Mouse (Mus musculus) ES-Bruce4 (cell line): ENCODE measurements around the gene Mcrip1. TPM values are rescaled to one million over a fixed set of nuclear protein-coding genes. Genes with fewer than 3 reads are reported as not detected.

ENCODE experiments used
- H3K27ac ChIP-seq: 2 replicates; pipeline ENCODE4 v1.5.1; 2012; ENCODE audit warnings: low read length, inconsistent platforms; ENCODE audit not compliant: insufficient read depth
- H3K27me3 ChIP-seq: 2 replicates; pipeline ENCODE4 v1.6.1; 2012; ENCODE audit warnings: mild to moderate bottlenecking, low read length, inconsistent platforms; ENCODE audit not compliant: control insufficient read depth, poor library complexity, insufficient read depth, severe bottlenecking
- H3K36me3 ChIP-seq: 2 replicates; pipeline ENCODE4 v1.6.1; 2012; ENCODE audit warnings: inconsistent platforms, mild to moderate bottlenecking, low read length, moderate library complexity; ENCODE audit not compliant: control insufficient read depth, poor library complexity, insufficient read depth, severe bottlenecking
- H3K4me1 ChIP-seq: one replicate; pipeline ENCODE4 v1.8.1; 2011; ENCODE audit warnings: low read length; ENCODE audit not compliant: control insufficient read depth, insufficient read depth
- H3K4me3 ChIP-seq: 2 replicates; pipeline ENCODE4 v1.5.1; 2011; ENCODE audit warnings: low read depth, mild to moderate bottlenecking, low read length
- H3K9ac ChIP-seq: 2 replicates; pipeline ENCODE4 v1.6.1; 2012; ENCODE audit warnings: low read depth, mild to moderate bottlenecking, inconsistent platforms; ENCODE audit not compliant: poor library complexity, severe bottlenecking
- H3K9me3 ChIP-seq: replicated peaks from 2 replicates; pipeline ENCODE4 v1.6.1; 2012; ENCODE audit warnings: mild to moderate bottlenecking, low read length, inconsistent platforms; ENCODE audit not compliant: control insufficient read depth, poor library complexity, insufficient read depth, severe bottlenecking
- CTCF ChIP-seq: IDR thresholded peaks from one replicate; pipeline ENCODE4 v1.8.1; 2011; ENCODE audit warnings: low read depth, low read length
- EP300 ChIP-seq: IDR thresholded peaks from 2 replicates; pipeline ENCODE4 v1.6.1; 2011; ENCODE audit warnings: low read depth, low read length; ENCODE audit not compliant: insufficient read depth
- POLR2A ChIP-seq: IDR thresholded peaks from one replicate; pipeline ENCODE4 v1.8.1; 2011; ENCODE audit warnings: low read length; ENCODE audit not compliant: insufficient read depth
- polyA plus RNA-seq: library from polyadenylated mRNA; stranded (reverse); fragments of >200 nt; gene quantifications from 2 replicates; pipeline ENCODE4 v1.2.4, GENCODE M21; 2011; ENCODE audit warnings: low read depth; ENCODE audit not compliant: missing spikeins, insufficient read depth, insufficient read length

The Mcrip1 gene
- polyA plus RNA-seq, 1 experiment, result 46.4 TPM

- H3K27me3 ChIP-seq, result no peaks in the 10 kb centered on the region
- no peak overlapping the region for H3K9ac ChIP-seq
- peaks cover 10% of the 10 kb centered on the region; the same call in 1 of the 2 replicates for H3K36me3 ChIP-seq
- no peak overlapping the region for H3K27ac ChIP-seq
- no peaks in the 10 kb centered on the region for H3K4me1 ChIP-seq
- H3K4me3 ChIP-seq, result no peak overlapping the region
- TF ChIP-seq EP300, result no peak
- TF ChIP-seq CTCF, result no peak
- TF ChIP-seq POLR2A, result no peak
- H3K9me3 ChIP-seq, result no peaks in the 10 kb centered on the region
Observed at GRCm38 (mm10) chr11:120499894-120500293, 49.6 kb downstream of the Mcrip1 start.

DNA sequence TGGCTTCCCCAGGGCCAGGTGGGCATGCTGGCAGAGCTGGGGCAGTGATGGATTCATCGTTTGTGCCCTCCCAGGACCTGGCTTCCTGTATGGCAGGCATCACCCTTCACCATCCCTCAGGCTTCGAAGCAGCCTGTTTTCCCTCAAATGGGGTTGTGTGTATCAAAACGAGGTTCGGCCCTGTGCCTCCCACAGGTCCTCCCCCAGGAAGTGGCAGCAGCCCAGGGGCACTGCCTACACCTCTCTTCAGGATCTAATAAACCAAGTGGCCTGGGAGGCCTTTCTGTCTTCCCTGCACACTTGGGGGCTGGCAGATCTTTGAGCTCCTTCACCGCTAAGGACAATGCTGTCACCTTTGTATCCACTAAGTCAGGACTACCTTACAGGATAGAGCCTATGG is 50.6 kb downstream of the Mcrip1 start:
- H3K27me3 ChIP-seq, result no peaks in the 10 kb centered on the region
- TF ChIP-seq EP300, result no peak
- TF ChIP-seq CTCF, result no peak
- no peak for TF ChIP-seq POLR2A
- H3K9me3 ChIP-seq, result no peaks in the 10 kb centered on the region
- H3K4me1 ChIP-seq, result no peaks in the 10 kb centered on the region
- H3K9ac ChIP-seq, result no peak overlapping the region
- H3K36me3 ChIP-seq, result peaks cover 10% of the 10 kb centered on the region; the same call in 1 of the 2 replicates
- no peak overlapping the region for H3K27ac ChIP-seq
- no peak overlapping the region for H3K4me3 ChIP-seq

GRCm38 (mm10) chr11:120498226-120498625 is 51.3 kb downstream of the Mcrip1 start:
- Histone ChIP-seq H3K4me1 (no peaks in the 10 kb centered on the region), H3K27me3 (no peaks in the 10 kb centered on the region), H3K27ac (no peak overlapping the region), H3K9ac (no peak overlapping the region), H3K9me3 (no peaks in the 10 kb centered on the region), H3K36me3 (peaks cover 10% of the 10 kb centered on the region; the same call in 1 of the 2 replicates), H3K4me3 (no peak overlapping the region)
- no peak for TF ChIP-seq EP300
- TF ChIP-seq POLR2A, result no peak
- no peak for TF ChIP-seq CTCF

DNA sequence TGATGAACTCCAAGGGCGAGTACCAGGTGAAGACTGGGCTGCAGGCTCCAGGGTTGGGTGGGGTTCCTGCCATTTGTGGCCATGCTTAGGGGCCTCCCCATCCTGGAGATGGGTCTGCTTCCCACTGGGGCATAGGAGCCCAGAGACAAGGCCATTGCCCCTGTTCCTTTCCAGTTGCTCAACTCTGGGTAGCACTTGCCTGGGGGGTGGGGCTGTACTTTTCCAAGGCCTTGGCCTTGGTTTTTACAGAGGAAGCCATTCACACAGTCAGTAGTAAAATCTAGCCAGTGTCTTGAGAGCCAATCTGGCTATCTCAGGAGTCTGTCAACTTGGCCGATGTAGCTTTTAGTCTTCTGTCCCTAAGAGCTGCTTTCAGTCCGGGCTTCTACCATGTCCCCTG is 52.1 kb downstream of the Mcrip1 start:
- peaks cover 10% of the 10 kb centered on the region; the same call in 1 of the 2 replicates for H3K36me3 ChIP-seq
- no peaks in the 10 kb centered on the region for H3K27me3 ChIP-seq
- H3K9ac ChIP-seq, result no peak overlapping the region
- TF ChIP-seq POLR2A (no peak), CTCF (no peak), EP300 (no peak)
- no peaks in the 10 kb centered on the region for H3K9me3 ChIP-seq
- no peak overlapping the region for H3K4me3 ChIP-seq
- H3K27ac ChIP-seq, result no peak overlapping the region
- no peaks in the 10 kb centered on the region for H3K4me1 ChIP-seq

GRCm38 (mm10) chr11:120493911-120494310 is 55.6 kb downstream of the Mcrip1 start:
- H3K9me3 ChIP-seq, result no peaks in the 10 kb centered on the region
- peaks cover 14% of the 10 kb centered on the region for H3K36me3 ChIP-seq
- H3K9ac ChIP-seq, result no peak overlapping the region
- H3K4me1 ChIP-seq, result peaks cover 2% of the 10 kb centered on the region
- H3K27ac ChIP-seq, result no peak overlapping the region
- no peaks in the 10 kb centered on the region for H3K27me3 ChIP-seq
- TF ChIP-seq EP300 (no peak), CTCF (no peak), POLR2A (no peak)
- no peak overlapping the region for H3K4me3 ChIP-seq

- H3K27ac ChIP-seq, result no peak overlapping the region
- no peaks in the 10 kb centered on the region for H3K27me3 ChIP-seq
- no peak overlapping the region for H3K4me3 ChIP-seq
- no peaks in the 10 kb centered on the region for H3K9me3 ChIP-seq
- TF ChIP-seq POLR2A, result no peak
- no peak for TF ChIP-seq EP300
- H3K36me3 ChIP-seq, result peaks cover 19% of the 10 kb centered on the region
- peaks cover 2% of the 10 kb centered on the region for H3K4me1 ChIP-seq
- H3K9ac ChIP-seq, result no peak overlapping the region
Observed at GRCm38 (mm10) chr11:120493351-120493750, 56.2 kb downstream of the Mcrip1 start.

Other genes with a start within 250 kb of the Mcrip1 start
- 2,484 and 2,505 TPM in 2 replicates for gene Actg1, start 201.2 kb downstream of the Mcrip1 start, polyA plus RNA-seq
- not detected in 2 replicates for gene Fscn2, start 188.2 kb downstream of the Mcrip1 start, polyA plus RNA-seq
- gene Faap100, start 171.0 kb downstream of the Mcrip1 start, polyA plus RNA-seq, result 13.2 and 15.2 TPM in 2 replicates
- 66.9 and 77.2 TPM in 2 replicates for gene Nploc4, start 112.0 kb downstream of the Mcrip1 start, polyA plus RNA-seq
- gene Tspan10, start 107.1 kb downstream of the Mcrip1 start, polyA plus RNA-seq, result not detected in 2 replicates
- gene Pde6g, start 96.2 kb downstream of the Mcrip1 start, polyA plus RNA-seq, result 0.93 and 1.0 TPM in 2 replicates
- 5.8 and 6.1 TPM in 2 replicates for gene Oxld1, start 91.7 kb downstream of the Mcrip1 start, polyA plus RNA-seq
- gene Ccdc137, start 91.6 kb downstream of the Mcrip1 start, polyA plus RNA-seq, result 15.0 and 16.1 TPM in 2 replicates
- 10.7 and 11.0 TPM in 2 replicates for gene Arl16, start 82.1 kb downstream of the Mcrip1 start, polyA plus RNA-seq
- 83.6 and 90.5 TPM in 2 replicates for gene Mrpl12, start 65.1 kb downstream of the Mcrip1 start, polyA plus RNA-seq
- gene Slc25a10, start 57.9 kb downstream of the Mcrip1 start, polyA plus RNA-seq, result 8.3 TPM in 2 replicates
- gene Gcgr, start 19.0 kb downstream of the Mcrip1 start, polyA plus RNA-seq, result 0.65 TPM in 1 of 2 replicates, not detected in the other
- gene Ppp1r27, start 1.4 kb upstream of the Mcrip1 start, polyA plus RNA-seq, result not detected in 2 replicates
- 326 and 338 TPM in 2 replicates for gene P4hb, start 23.5 kb upstream of the Mcrip1 start, polyA plus RNA-seq
- 269 and 298 TPM in 2 replicates for gene Arhgdia, start 31.9 kb upstream of the Mcrip1 start, polyA plus RNA-seq
- gene Alyref, start 48.6 kb upstream of the Mcrip1 start, polyA plus RNA-seq, result 229 and 242 TPM in 2 replicates
- 84.0 and 100 TPM in 2 replicates for gene Anapc11, start 48.7 kb upstream of the Mcrip1 start, polyA plus RNA-seq
- gene Npb, start 58.8 kb upstream of the Mcrip1 start, polyA plus RNA-seq, result not detected in 2 replicates
- 37.0 and 39.6 TPM in 2 replicates for gene Pcyt2, start 68.2 kb upstream of the Mcrip1 start, polyA plus RNA-seq
- 10.8 and 11.1 TPM in 2 replicates for gene Sirt7, start 75.5 kb upstream of the Mcrip1 start, polyA plus RNA-seq
- gene Mafg, start 83.9 kb upstream of the Mcrip1 start, polyA plus RNA-seq, result 48.0 and 53.0 TPM in 2 replicates
- 41.7 and 55.3 TPM in 2 replicates for gene Pycr1, start 94.0 kb upstream of the Mcrip1 start, polyA plus RNA-seq
- not detected in 2 replicates for gene Myadml2, start 98.4 kb upstream of the Mcrip1 start, polyA plus RNA-seq
- gene Notum, start 111.4 kb upstream of the Mcrip1 start, polyA plus RNA-seq, result 2.3 and 5.1 TPM in 2 replicates
- 46.5 and 50.8 TPM in 2 replicates for gene Aspscr1, start 123.2 kb upstream of the Mcrip1 start, polyA plus RNA-seq
- gene Cenpx, start 164.0 kb upstream of the Mcrip1 start, polyA plus RNA-seq, result 38.0 and 45.3 TPM in 2 replicates
- gene Lrrc45, start 164.2 kb upstream of the Mcrip1 start, polyA plus RNA-seq, result 7.3 and 9.8 TPM in 2 replicates
- gene Rac3, start 171.7 kb upstream of the Mcrip1 start, polyA plus RNA-seq, result 16.6 and 20.7 TPM in 2 replicates
- gene Dcxr, start 177.6 kb upstream of the Mcrip1 start, polyA plus RNA-seq, result 54.3 and 68.2 TPM in 2 replicates
- not detected in 2 replicates for gene Cbr2, start 182.4 kb upstream of the Mcrip1 start, polyA plus RNA-seq
- gene Hmga1b, start 213.1 kb upstream of the Mcrip1 start, polyA plus RNA-seq, result 56.2 and 85.9 TPM in 2 replicates
- 8.9 and 9.3 TPM in 2 replicates for gene Rfng, start 234.5 kb upstream of the Mcrip1 start, polyA plus RNA-seq
- 92.0 and 95.2 TPM in 2 replicates for gene Gps1, start 234.5 kb upstream of the Mcrip1 start, polyA plus RNA-seq
- 56.7 and 66.9 TPM in 2 replicates for gene Dus1l, start 246.7 kb upstream of the Mcrip1 start, polyA plus RNA-seq